Mouse (Mus musculus) lung, postnatal 0 days (tissue): ENCODE results near the gene Acox3. TPM values are rescaled to one million over a fixed set of nuclear protein-coding genes. Genes with fewer than 3 reads are reported as not detected.

Source experiments
- ATAC-seq: fragments of 200-750 bp; cut with Nextera tagmentation; 2 replicates; pipeline ENCODE4 v1.8.0; 2017; ENCODE audit warnings: moderate library complexity
- DNase-seq: peaks from one replicate; pipeline ENCODE4 v3.0.0-alpha.2; 2016; ENCODE audit warnings: low spot score
- H3K27ac ChIP-seq: fragments of 300-500 bp; sonication (generic); 2 replicates; pipeline ENCODE4 v1.5.1; 2014; ENCODE audit warnings: antibody characterized with exemption, mild to moderate bottlenecking, low read length, mixed read lengths
- H3K27me3 ChIP-seq: fragments of 300-500 bp; sonication (generic); replicated peaks from 2 replicates; pipeline ENCODE4 v1.6.1; 2014; ENCODE audit warnings: low read length, mixed read lengths; ENCODE audit not compliant: insufficient read depth
- H3K36me3 ChIP-seq: fragments of 300-500 bp; sonication (generic); 2 replicates; pipeline ENCODE4 v1.6.1; 2014; ENCODE audit warnings: low read length, mixed read lengths; ENCODE audit not compliant: insufficient read depth
- H3K4me1 ChIP-seq: fragments of 300-500 bp; sonication (generic); 2 replicates; pipeline ENCODE4 v1.6.1; 2014; ENCODE audit warnings: antibody characterized with exemption, low read depth, low read length, mixed read lengths; ENCODE audit not compliant: insufficient read depth
- H3K4me2 ChIP-seq: fragments of 300-500 bp; sonication (generic); replicated peaks from 2 replicates; pipeline ENCODE4 v1.6.1; 2014; ENCODE audit warnings: low read depth, mild to moderate bottlenecking, low read length, moderate library complexity, mixed read lengths
- H3K4me3 ChIP-seq: fragments of 300-500 bp; sonication (generic); 2 replicates; pipeline ENCODE4 v1.5.1; 2014; ENCODE audit warnings: low read depth, low read length
- H3K9ac ChIP-seq: fragments of 300-500 bp; sonication (generic); replicated peaks from 2 replicates; pipeline ENCODE4 v1.6.1; 2014; ENCODE audit warnings: low read depth, mild to moderate bottlenecking
- H3K9me3 ChIP-seq: fragments of 300-500 bp; sonication (generic); 2 replicates; pipeline ENCODE4 v1.6.1; 2016; ENCODE audit warnings: low read length, mixed read lengths
- CTCF ChIP-seq: IDR thresholded peaks from 2 replicates; pipeline ENCODE4 v1.5.1; 2016; ENCODE audit warnings: antibody characterized with exemption, mild to moderate bottlenecking
- EP300 ChIP-seq: IDR thresholded peaks from 2 replicates; pipeline ENCODE4 v1.6.1; 2016; ENCODE audit warnings: antibody characterized with exemption, mild to moderate bottlenecking, control low read depth
- WGBS: fragments of 180-500 bp; shearing (Covaris S2); extraction: QIAGEN DNeasy Blood & Tissue Kit; methylation state at CpG from one replicate; pipeline ENCODE4 v1.1.7; 2014; 5-methylcytosine and 5-hydroxymethylcytosine counted together
- polyA plus RNA-seq: library from polyadenylated mRNA; unstranded; fragments of >200 nt; fragmentation: Nextera tagmentation; extraction: Ambion mirVana; gene quantifications from 2 replicates; pipeline ENCODE4 v1.2.1, GENCODE M21; 2015

Gene Acox3
- 15.0 and 15.9 TPM in 2 replicates for polyA plus RNA-seq

DNA sequence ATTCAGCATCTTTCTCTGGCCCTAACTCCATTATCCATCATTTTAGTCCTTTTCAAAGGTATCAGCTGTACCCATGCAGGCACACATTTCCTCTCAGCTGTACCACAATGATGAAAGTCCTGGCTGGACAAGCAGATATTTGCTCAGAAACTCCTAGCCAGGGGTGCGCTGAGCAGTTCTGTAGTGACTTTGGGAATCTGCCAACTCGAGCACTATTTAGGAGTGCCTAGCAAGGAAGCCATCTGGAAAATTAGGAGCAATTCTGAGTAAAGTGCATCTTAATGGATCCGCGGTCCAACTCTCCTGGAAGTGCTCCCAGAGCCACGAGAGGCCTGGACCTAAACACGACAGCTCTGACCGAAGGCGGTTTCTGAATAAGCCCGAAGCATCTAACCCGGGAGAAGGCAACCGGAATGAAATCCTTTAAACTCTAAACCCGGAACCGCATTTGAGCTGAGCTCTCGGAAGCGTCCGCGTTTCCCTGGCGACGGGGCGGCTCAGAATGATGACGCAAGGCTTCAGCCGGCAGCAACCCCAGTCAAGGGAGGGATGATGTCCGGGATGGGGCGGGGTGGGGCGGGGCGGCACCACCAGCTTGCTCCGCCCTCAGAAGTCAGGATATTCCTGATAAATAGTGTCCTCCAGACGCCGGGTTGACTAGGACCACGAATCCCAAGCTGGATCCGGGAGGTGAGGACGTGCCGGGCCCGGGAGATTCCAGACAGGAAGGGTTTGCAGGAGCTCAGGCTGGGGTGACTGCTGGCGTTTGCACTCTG lies at the start of gene Acox3:
TSS of gene Acox3 (plus strand) at position 596 of the 776 bp plus-strand sequence.
- peak within 1 kb of the TSS; percentile 68 for H3K4me2 ChIP-seq
- peak within 1 kb of the TSS; percentile 88 for H3K27ac ChIP-seq
- ATAC-seq (peak; percentile 96), DNase-seq (peak; percentile 98)
- TF ChIP-seq CTCF: no peak
- 0 out of 2 replicates have a peak, but pooled peaks have one; percentile 27 for TF ChIP-seq EP300
- peak within 1 kb of the TSS; percentile 50 for H3K9ac ChIP-seq
- peak within 1 kb of the TSS; percentile 60 for H3K4me3 ChIP-seq
- H3K9me3 ChIP-seq: no peaks in the 10 kb centered on the region
- peaks cover 10% of the 10 kb centered on the region; the same call in 1 of the 2 replicates for H3K4me1 ChIP-seq
- under 1% methylated on average over 35 of the region's 35 CpGs for WGBS
- no peaks in the 10 kb centered on the region for H3K27me3 ChIP-seq
- H3K36me3 ChIP-seq: no peaks in the 10 kb centered on the region

DNA sequence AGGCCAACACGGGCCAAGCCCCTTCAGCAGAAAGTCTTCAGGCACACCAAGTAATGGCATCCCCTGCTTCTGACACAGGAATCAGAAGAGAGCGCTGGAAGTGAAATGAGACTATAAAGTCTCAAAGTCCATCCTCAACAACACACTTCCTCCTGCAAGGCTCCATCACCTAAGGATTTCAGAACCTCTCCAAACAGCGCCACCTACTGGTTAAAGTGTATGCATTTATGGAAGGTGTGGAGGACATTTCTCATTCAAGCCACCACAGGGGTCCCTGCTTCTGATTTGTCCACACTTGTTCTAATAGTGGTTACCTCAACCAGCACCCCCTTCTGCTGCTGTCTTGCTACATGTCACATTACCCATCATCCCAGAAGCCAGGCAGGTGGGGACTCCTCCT lies 46.6 kb upstream of the Acox3 start:
- ATAC-seq (no peak), DNase-seq (no peak)
- Histone ChIP-seq H3K27ac (no peak overlapping the region), H3K36me3 (no peaks in the 10 kb centered on the region), H3K27me3 (no peaks in the 10 kb centered on the region), H3K4me2 (no peak overlapping the region), H3K4me3 (no peak overlapping the region), H3K9ac (no peak overlapping the region), H3K4me1 (no peaks in the 10 kb centered on the region), H3K9me3 (no peaks in the 10 kb centered on the region)
- TF ChIP-seq EP300 (no peak), CTCF (peak; percentile 51)
- 56% methylated on average over 3 of the region's 3 CpGs for WGBS

DNA sequence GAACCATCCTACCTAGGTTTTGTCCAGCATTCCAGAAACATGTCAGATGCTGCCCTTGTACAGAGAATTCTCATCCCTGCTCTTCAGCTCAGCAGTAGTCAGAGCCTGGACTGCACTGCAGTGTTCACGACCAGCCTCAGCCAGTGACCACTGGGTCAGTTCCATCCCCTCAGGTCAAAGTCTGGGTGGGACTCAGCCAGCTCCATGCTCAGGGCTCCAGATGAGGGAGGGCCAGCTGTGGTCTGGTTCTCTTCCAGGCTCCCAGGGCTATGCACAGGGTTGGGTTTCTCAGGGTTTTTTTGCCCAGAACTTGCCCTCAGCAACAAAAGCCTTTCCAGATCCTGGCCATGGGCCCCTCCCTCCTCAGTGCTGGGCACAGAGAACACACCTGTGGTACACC lies 45.4 kb upstream of the Acox3 start:
- Histone ChIP-seq H3K4me2 (no peak overlapping the region), H3K27ac (no peak overlapping the region), H3K9me3 (no peaks in the 10 kb centered on the region), H3K9ac (no peak overlapping the region), H3K27me3 (no peaks in the 10 kb centered on the region), H3K4me1 (no peaks in the 10 kb centered on the region), H3K4me3 (no peak overlapping the region), H3K36me3 (no peaks in the 10 kb centered on the region)
- DNase-seq: no peak
- no peak for ATAC-seq
- WGBS: 50% methylated on average over 1 of the region's 1 CpGs
- no peak for TF ChIP-seq EP300
- no peak for TF ChIP-seq CTCF

DNA sequence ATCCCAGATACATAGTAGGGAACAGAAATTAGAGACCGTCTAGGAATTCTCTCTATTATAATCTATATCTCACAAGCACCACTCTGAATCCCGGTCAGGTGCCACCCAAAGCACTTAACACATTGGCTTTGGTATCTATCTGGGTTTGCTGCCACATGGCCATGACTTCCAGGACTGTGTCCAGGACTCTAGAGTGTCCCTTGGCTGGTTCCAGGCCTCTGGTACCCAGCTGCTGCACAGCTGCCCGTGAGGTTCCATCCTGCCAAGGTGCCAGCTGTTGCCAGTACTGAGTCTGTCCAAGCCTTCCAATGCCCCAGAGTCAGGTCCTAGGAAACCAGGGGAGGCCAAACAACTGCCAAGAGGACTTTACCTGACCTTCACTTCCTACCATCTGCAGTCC lies 44.8 kb upstream of the Acox3 start:
- TF ChIP-seq CTCF (no peak), EP300 (no peak)
- Histone ChIP-seq H3K9me3 (no peaks in the 10 kb centered on the region), H3K36me3 (no peaks in the 10 kb centered on the region), H3K4me2 (no peak overlapping the region), H3K4me3 (no peak overlapping the region), H3K4me1 (no peaks in the 10 kb centered on the region), H3K9ac (no peak overlapping the region), H3K27me3 (no peaks in the 10 kb centered on the region), H3K27ac (no peak overlapping the region)
- no peak for ATAC-seq
- DNase-seq: no peak
- WGBS: 81% methylated on average over 3 of the region's 3 CpGs

DNA sequence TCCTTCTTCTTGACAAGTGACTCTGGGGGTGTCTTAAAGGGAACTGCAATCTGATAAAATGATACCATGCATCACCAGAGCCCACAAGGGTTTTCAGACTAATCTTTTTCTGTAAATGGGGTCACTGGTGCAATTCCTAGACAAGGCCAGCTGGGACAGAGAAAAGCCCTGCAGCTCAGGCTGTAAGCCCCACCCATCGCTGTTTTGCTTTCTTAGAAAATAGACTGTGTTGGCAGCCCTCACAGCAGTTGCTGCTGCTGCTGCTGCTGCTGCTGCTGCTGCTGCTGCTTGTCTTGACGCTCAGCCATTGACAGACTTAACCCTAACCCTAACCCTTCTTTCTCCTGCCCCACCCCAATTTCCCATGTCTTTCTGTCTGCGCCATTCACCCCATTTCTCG lies 43.3 kb upstream of the Acox3 start:
- H3K36me3 ChIP-seq: no peaks in the 10 kb centered on the region
- TF ChIP-seq EP300 (no peak), CTCF (no peak)
- H3K27me3 ChIP-seq: no peaks in the 10 kb centered on the region
- peak; percentile 22 for DNase-seq
- H3K9me3 ChIP-seq: no peaks in the 10 kb centered on the region
- no peak overlapping the region for H3K27ac ChIP-seq
- no peak overlapping the region for H3K4me3 ChIP-seq
- 59% methylated on average over 4 of the region's 4 CpGs for WGBS
- H3K4me2 ChIP-seq: no peak overlapping the region
- H3K9ac ChIP-seq: no peak overlapping the region
- H3K4me1 ChIP-seq: no peaks in the 10 kb centered on the region
- ATAC-seq: no peak

DNA sequence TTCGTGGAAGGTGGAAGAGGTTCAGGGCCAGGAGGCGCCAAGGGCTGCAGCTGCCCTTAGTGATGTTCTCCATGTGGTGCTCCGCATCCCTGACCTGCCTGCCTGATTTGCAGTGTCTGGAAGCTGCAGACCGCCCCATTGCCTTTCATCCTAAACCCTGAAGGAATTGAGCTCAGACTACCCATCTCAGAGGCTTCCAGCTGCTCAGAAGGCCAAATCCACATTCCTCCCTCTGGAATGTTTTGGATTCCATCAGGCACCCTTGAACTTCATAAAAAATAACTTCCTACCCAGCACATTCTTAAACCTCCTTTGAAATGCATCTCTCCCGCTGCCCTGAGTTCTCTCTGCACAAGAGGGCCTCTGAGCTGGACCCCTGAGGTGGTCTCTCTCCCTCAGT lies 42.3 kb upstream of the Acox3 start:
- no peaks in the 10 kb centered on the region for H3K27me3 ChIP-seq
- ATAC-seq: peak; percentile 38
- no peaks in the 10 kb centered on the region for H3K9me3 ChIP-seq
- H3K4me1 ChIP-seq: no peaks in the 10 kb centered on the region
- no peaks in the 10 kb centered on the region for H3K36me3 ChIP-seq
- peak; percentile 26 for DNase-seq
- no peak overlapping the region for H3K4me3 ChIP-seq
- no peak for TF ChIP-seq CTCF
- TF ChIP-seq EP300: no peak
- no peak overlapping the region for H3K9ac ChIP-seq
- WGBS: 41% methylated on average over 5 of the region's 5 CpGs
- H3K4me2 ChIP-seq: no peak overlapping the region
- peak overlapping the region; percentile 38 for H3K27ac ChIP-seq
